Mouse (Mus musculus) liver, postnatal 0 days (tissue): ENCODE data around the gene Pax2.
"Not testable (repeated sequence)": the region's sequence is repeated elsewhere in the genome, so short reads cannot be mapped to it uniquely, and the experiment has no call there.

Experiments
- CTCF ChIP-seq: sonication (generic); IDR thresholded peaks from 2 replicates; pipeline ENCODE4 v1.5.1; 2016; ENCODE audit warnings: antibody characterized with exemption, low read depth
- EP300 ChIP-seq: IDR thresholded peaks from 2 replicates; pipeline ENCODE4 v1.6.1; 2016; ENCODE audit warnings: antibody characterized with exemption, low read depth, mild to moderate bottlenecking

GRCm38 (mm10) chr19:44842661-44843060 is 86.8 kb downstream of the Pax2 start:
- not testable (repeated sequence) for TF ChIP-seq EP300, CTCF
